Mouse (Mus musculus): ENCODE data around the gene Gm20834. TPM values are rescaled to one million over a fixed set of nuclear protein-coding genes. Genes with fewer than 3 reads are reported as not detected.
"Not testable (repeated sequence)": the region's sequence is repeated elsewhere in the genome, so short reads cannot be mapped to it uniquely, and the experiment has no call there.

Gene Gm20834
- polyA plus RNA-seq (2016; fragmentation: Nextera tagmentation; extraction: Ambion mirVana), result not detected in 2 replicates

GRCm38 (mm10) chrY:10324489-10324888, at the start of gene Gm20834:
Gene Gm20834 (minus strand): TSS chrY:10324589.
- H3K4me2 ChIP-seq, result not testable (repeated sequence)
- 41% methylated on average over 4 of the region's 4 CpGs for WGBS

More at GRCm38 (mm10) chrY:10324489-10324888, at the start of gene Gm20834:
- not testable (repeated sequence) for H3K9me3 ChIP-seq (replicated peaks); H3K4me3 ChIP-seq; H3K27me3 ChIP-seq (replicated peaks); ATAC-seq (ENCODE audit: insufficient number of reproducible peaks, low FRiP score); H3K36me3 ChIP-seq; H3K9ac ChIP-seq; H3K27ac ChIP-seq (ENCODE audit: poor library complexity, severe bottlenecking); H3K4me1 ChIP-seq (replicated peaks)

Other genes starting within 250 kb of the Gm20834 start
- gene Gm21310, start 177.4 kb downstream of the Gm20834 start, polyA plus RNA-seq (2016; fragmentation: Nextera tagmentation; extraction: Ambion mirVana), result not detected in 2 replicates
- gene Gm28510, start 88.1 kb upstream of the Gm20834 start, polyA plus RNA-seq (2016; fragmentation: Nextera tagmentation; extraction: Ambion mirVana), result not detected in 2 replicates
- gene Gm20737, start 211.5 kb upstream of the Gm20834 start, polyA plus RNA-seq (2016; fragmentation: Nextera tagmentation; extraction: Ambion mirVana), result not detected in 2 replicates
- gene Gm21775, start 228.9 kb upstream of the Gm20834 start, polyA plus RNA-seq (2016; fragmentation: Nextera tagmentation; extraction: Ambion mirVana), result not detected in 2 replicates